Comparison of ENCODE assay signal across 33 mouse cellular contexts in the genomic region with DNA sequence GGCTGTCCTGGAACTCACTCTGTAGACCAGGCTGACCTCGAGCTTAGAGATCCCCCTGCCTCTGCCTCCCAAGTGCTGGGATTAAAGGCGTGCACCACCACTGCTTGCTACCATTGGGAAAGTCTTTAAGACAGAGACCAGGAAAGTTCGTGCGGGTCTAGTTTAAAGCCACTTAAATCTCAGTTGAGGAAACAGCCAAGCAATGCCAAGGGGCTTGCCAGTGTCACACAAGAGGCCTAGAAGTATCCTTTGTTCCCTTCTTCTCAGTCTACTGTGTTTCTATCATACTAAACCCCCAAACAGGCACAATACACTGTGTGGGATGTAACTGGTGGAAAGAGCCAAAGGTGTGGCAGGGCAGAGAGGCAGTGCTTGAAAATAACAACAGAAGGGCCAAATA. TPM values are rescaled to one million over a fixed set of nuclear protein-coding genes. Genes with fewer than 3 reads are reported as not detected.
A peak's percentile ranks its signal among the peaks of the same experiment; 100 is the strongest.
DNase-seq lines count a peak whose midpoint lies in the region; ATAC-seq and TF ChIP-seq lines count a peak whose summit lies in the region.
"Had no signal": no experiment of that assay in that cellular context is flagged by ENCODE, and none has a peak within 500 bp of the region (broad histone marks: within the 10 kb centered on the region; RNA-seq: fewer than 3 reads in every experiment).

No protein-coding gene starts in this region.

- no peak for DNase-seq in liver
- DNase-seq in testis, postnatal 14 days (ENCODE audit: low spot score), result no peak
- DNase-seq in gastrocnemius, adult 8-10 months (ENCODE audit: low spot score in 2 of 2), result no peak
- DNase-seq in thymus, postnatal 36 days, result no peak
- DNase-seq: layer of hippocampus, adult 9-11 months; right cerebral cortex, postnatal 4 days had no signal

- peaks cover 49% of the 10 kb centered on the region for H3K4me1 ChIP-seq in liver, embryonic 12.5 days
- 0 out of 2 replicates have a peak, but pooled peaks cover 2% of the 10 kb centered on the region for H3K4me1 ChIP-seq in testis, adult 2 months (ENCODE audit: control insufficient read depth, insufficient read depth, low read length)
- H3K4me1 ChIP-seq in embryonic fibroblast, embryonic 13.5 days (ENCODE audit: control insufficient read depth, insufficient read depth, low read length), result peaks cover 6% of the 10 kb centered on the region

- no peaks in the 10 kb centered on the region for H3K27me3 ChIP-seq in liver, embryonic 12.5 days (replicated peaks)
- H3K27me3 ChIP-seq in testis, adult 2 months (ENCODE audit: control insufficient read depth, insufficient read depth, low read length), result no peaks in the 10 kb centered on the region
- H3K27me3 ChIP-seq: embryonic facial prominence, embryonic 12.5 days; forebrain, embryonic 13.5 days; hindbrain, embryonic 15.5 days; limb, embryonic 13.5 days; megakaryocyte, embryonic 14.5 days; midbrain, embryonic 12.5 days; neural tube, embryonic 13.5 days; Patski had no signal

- no peaks in the 10 kb centered on the region for H3K36me3 ChIP-seq in liver, embryonic 12.5 days
- no peaks in the 10 kb centered on the region for H3K36me3 ChIP-seq in testis, adult 2 months (ENCODE audit: control insufficient read depth, insufficient read depth, low read length)
- H3K36me3 ChIP-seq: embryonic facial prominence, embryonic 12.5 days; G1E; hindbrain, embryonic 15.5 days; limb, embryonic 13.5 days; midbrain, embryonic 12.5 days; neural tube, embryonic 13.5 days had no signal

- no peaks in the 10 kb centered on the region for H3K9me3 ChIP-seq in liver, embryonic 12.5 days (replicated peaks)
- H3K9me3 ChIP-seq: embryonic facial prominence, embryonic 12.5 days; forebrain, embryonic 13.5 days; G1E; hindbrain, embryonic 15.5 days; limb, embryonic 13.5 days; midbrain, embryonic 12.5 days; neural tube, embryonic 13.5 days had no signal

- no peak overlapping the region for H3K4me3 ChIP-seq in liver, embryonic 12.5 days
- H3K4me3 ChIP-seq in testis, adult 2 months (ENCODE audit: control insufficient read depth, low read depth, low read length), result peak overlapping the region; percentile 5
- H3K4me3 ChIP-seq in embryonic fibroblast, embryonic 13.5 days (ENCODE audit: insufficient read depth, low read length), result no peak overlapping the region
- H3K4me3 ChIP-seq: embryonic facial prominence, embryonic 12.5 days; forebrain, embryonic 13.5 days; hindbrain, embryonic 15.5 days; limb, embryonic 13.5 days; midbrain, embryonic 12.5 days; myocyte; neural tube, embryonic 13.5 days had no signal

- H3K4me2 ChIP-seq in liver, embryonic 12.5 days, result no peak overlapping the region
- H3K4me2 ChIP-seq: embryonic facial prominence, embryonic 12.5 days; forebrain, embryonic 13.5 days; heart, embryonic 11.5 days; hindbrain, embryonic 15.5 days; limb, embryonic 13.5 days; midbrain, embryonic 12.5 days; neural tube, embryonic 13.5 days had no signal

- H3K27ac ChIP-seq in liver, embryonic 12.5 days, result 0 out of 2 replicates have a peak overlapping the region, but pooled peaks have one; percentile 12
- no peak overlapping the region for H3K27ac ChIP-seq in testis, adult 2 months (ENCODE audit: control insufficient read depth, insufficient read depth, low read depth, low read length)
- peak overlapping the region; percentile 97; the same call in 1 of the 2 replicates for H3K27ac ChIP-seq in embryonic fibroblast, embryonic 13.5 days (ENCODE audit: insufficient read depth, low read length)
- H3K27ac ChIP-seq: forebrain, embryonic 13.5 days; midbrain, embryonic 12.5 days; neural tube, embryonic 13.5 days had no signal

- no peak for ATAC-seq in liver, embryonic 12.5 days
- ATAC-seq: forebrain, embryonic 13.5 days; Patski had no signal

- 0 out of 2 replicates have a peak overlapping the region, but pooled peaks have one; percentile 35 for H3K9ac ChIP-seq in liver, embryonic 12.5 days
- H3K9ac ChIP-seq: embryonic facial prominence, embryonic 12.5 days; forebrain, embryonic 13.5 days; hindbrain, embryonic 15.5 days; limb, embryonic 13.5 days; midbrain, embryonic 12.5 days; neural tube, embryonic 13.5 days had no signal

- TF ChIP-seq POLR2A in testis, adult 2 months (IDR thresholded peaks at IDR 0.05; ENCODE audit: control insufficient read depth, low read depth, low read length), result no peak
- TF ChIP-seq POLR2A in embryonic fibroblast, embryonic 13.5 days (IDR thresholded peaks at IDR 0.05; ENCODE audit: low read depth, low read length), result no peak

- no peak for TF ChIP-seq CTCF in testis, adult 2 months (IDR thresholded peaks at IDR 0.05; ENCODE audit: control insufficient read depth, insufficient read depth, insufficient replicate concordance, low read depth, low read length)
- TF ChIP-seq CTCF in embryonic fibroblast, embryonic 13.5 days (IDR thresholded peaks at IDR 0.05; ENCODE audit: borderline replicate concordance, insufficient read depth, low read length), result no peak

- WGBS in liver, embryonic 12.5 days (ENCODE audit: insufficient replicate concordance), result 79% methylated on average over 4 of the region's 4 CpGs

RNA-seq across cellular contexts. Expression of gene Gm11084, which starts 11.1 kb away (rescaled TPM):
- polyA plus RNA-seq in liver, embryonic 12.5 days (2016; fragmentation: Nextera tagmentation; extraction: Ambion mirVana), result not detected in 2 replicates
- not detected in 2 replicates for polyA plus RNA-seq in testis, adult 2 months (2012; rRNA removed)
- polyA plus RNA-seq in embryonic fibroblast, embryonic 13.5 days (2011; ENCODE audit: insufficient read length, low read depth, missing spikeins), result not detected in 2 replicates
- total RNA-seq in gastrocnemius, adult 8-10 months (2022), result not detected
- total RNA-seq: adrenal gland, postnatal 10 days; G1E; gastrocnemius, postnatal 14 days; granulocyte monocyte progenitor cell, adult 5-6 weeks; heart, postnatal 36 days; left cerebral cortex, adult 18-20 months; left cerebral cortex, postnatal 14 days; midbrain, postnatal 0 days had no signal
- polyA plus RNA-seq: CD4-positive, CD25-positive, alpha-beta regulatory T cell, adult 4 months; embryonic facial prominence, embryonic 12.5 days; forebrain, embryonic 13.5 days; G1E; heart, embryonic 11.5 days; heart, embryonic 16.5 days; hindbrain, embryonic 15.5 days; inflammation-experienced regulatory T-cells, adult 6 months; kidney, embryonic 14.5 days; limb, embryonic 13.5 days; lung, postnatal 0 days; midbrain, embryonic 12.5 days; midbrain, postnatal 0 days; myocyte; neural tube, embryonic 13.5 days; Patski; urinary bladder, adult 2 months had no signal

RNA-seq across cellular contexts. Expression of gene Sp3, which starts 17.3 kb away (rescaled TPM):
- polyA plus RNA-seq in liver, embryonic 12.5 days (2016; fragmentation: Nextera tagmentation; extraction: Ambion mirVana), result 45.2 and 47.6 TPM in 2 replicates
- polyA plus RNA-seq in testis, adult 2 months (2012; rRNA removed), result 8.7 and 8.9 TPM in 2 replicates
- polyA plus RNA-seq in embryonic fibroblast, embryonic 13.5 days (2011; ENCODE audit: insufficient read length, low read depth, missing spikeins), result 76.5 and 92.7 TPM in 2 replicates
- 10 to 100 TPM; 16.5 to 19.1 (median 18.7) TPM for total RNA-seq in gastrocnemius, adult 8-10 months (2022)
